Mouse (Mus musculus): ENCODE data around the gene Gm21190.
"Not testable (repeated sequence)": the region's sequence is repeated elsewhere in the genome, so short reads cannot be mapped to it uniquely, and the experiment has no call there.

Gene Gm21190

DNA sequence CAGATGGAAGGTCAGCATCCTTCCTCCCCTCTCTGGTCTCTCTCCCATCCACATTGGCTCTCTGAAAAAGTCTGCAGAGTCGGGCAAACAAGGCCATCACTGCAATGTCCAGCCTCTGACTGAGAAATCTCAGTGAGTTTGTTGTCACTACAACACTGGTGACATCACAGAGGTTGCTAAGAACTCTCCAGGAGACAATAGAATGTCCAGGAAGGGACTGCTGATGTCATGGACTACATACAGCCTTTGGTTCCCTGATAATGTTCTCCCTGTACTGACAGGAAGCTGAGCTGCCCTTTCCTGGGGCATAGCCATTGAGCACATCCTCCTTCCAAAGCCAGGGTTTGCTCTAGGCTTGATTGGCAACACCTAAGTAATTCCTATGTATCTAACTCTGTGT lies at the start of gene Gm21190:
Gene Gm21190, minus strand, starts transcription at position 101 of the 400 bp plus-strand sequence.
- not testable (repeated sequence) for DNase-seq (ENCODE audit: low spot score)

- DNase-seq (ENCODE audit: low spot score) = not testable (repeated sequence)
These were observed 48.0 kb upstream of the Gm21190 start, which contains the start of gene Gm21083 for GRCm38 (mm10) chr5:15577033-15577432. Gm21083 (plus strand) TSS chr5:15577333.

- not testable (repeated sequence) for DNase-seq (ENCODE audit: low spot score)
These were observed 44.7 kb upstream of the Gm21190 start for GRCm38 (mm10) chr5:15573735-15574134.

GRCm38 (mm10) chr5:15561425-15562264 lies 32.6 kb upstream of the Gm21190 start:
- not testable (repeated sequence) for DNase-seq (ENCODE audit: low spot score)

- not testable (repeated sequence) for DNase-seq (ENCODE audit: low spot score)
These were observed 29.6 kb upstream of the Gm21190 start for GRCm38 (mm10) chr5:15558654-15559053.

- not testable (repeated sequence) for DNase-seq (ENCODE audit: low spot score)
These were observed 20.6 kb upstream of the Gm21190 start for GRCm38 (mm10) chr5:15549606-15550005.

DNA sequence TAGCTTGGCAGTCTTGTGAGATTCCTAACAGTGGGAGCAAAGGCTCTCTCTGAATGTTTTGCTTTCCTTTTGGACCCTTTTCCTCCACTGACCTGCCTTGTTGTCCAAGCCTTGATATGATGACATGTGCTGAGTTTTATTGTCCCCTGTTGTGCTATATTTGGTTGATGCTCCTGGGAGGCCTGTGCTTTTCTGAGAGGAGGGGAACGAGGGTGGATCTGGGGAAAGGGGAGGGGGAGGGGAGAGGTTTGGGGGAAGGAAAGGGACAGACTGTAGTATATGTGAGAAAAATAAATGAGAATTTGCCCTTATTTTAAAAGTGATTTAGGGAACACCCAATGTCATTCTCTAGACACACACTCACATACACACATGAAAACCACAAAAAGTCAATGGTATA lies 20.1 kb upstream of the Gm21190 start:
- DNase-seq (ENCODE audit: low spot score) = not testable (repeated sequence)

DNA sequence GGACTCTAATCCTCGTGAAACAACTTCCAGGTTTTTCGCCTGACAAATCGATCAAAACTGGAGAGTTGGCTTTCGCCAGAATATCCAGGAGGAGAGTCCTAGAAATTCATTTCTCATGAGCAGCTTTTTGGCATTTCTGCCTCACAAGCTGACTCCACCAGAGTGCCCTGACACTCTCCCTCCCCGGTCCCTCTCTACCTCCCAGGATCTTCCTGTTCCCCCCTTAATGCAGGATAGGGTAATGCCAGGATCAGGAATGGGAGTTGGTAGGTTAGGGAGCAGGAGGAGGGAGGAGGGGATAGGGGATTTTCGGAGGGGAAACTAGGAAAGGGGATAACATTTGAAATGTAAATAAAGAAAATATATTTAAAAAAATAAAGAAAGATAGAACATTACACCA lies 19.6 kb upstream of the Gm21190 start:
- DNase-seq (ENCODE audit: low spot score) = not testable (repeated sequence)

DNA sequence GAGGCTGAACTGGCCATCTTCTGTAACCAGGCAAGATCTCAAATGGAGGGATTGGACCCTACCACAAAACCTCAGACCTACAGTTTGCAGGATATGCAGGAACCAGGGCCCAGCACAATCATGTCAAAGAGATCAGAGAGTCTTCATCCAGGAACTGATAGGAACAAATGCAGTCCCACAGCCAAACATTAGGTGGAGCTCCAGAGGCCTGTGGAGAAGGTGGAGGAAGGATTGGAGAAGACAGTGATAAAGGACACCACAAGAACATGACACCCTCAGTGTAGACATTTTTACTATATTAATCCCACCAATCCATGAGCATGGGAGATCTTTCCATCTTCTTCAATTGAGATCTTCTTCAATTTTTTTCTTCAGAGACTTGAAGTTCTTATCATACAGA lies 6.6 kb downstream of the Gm21190 start:
- DNase-seq (ENCODE audit: low spot score) = not testable (repeated sequence)

DNA sequence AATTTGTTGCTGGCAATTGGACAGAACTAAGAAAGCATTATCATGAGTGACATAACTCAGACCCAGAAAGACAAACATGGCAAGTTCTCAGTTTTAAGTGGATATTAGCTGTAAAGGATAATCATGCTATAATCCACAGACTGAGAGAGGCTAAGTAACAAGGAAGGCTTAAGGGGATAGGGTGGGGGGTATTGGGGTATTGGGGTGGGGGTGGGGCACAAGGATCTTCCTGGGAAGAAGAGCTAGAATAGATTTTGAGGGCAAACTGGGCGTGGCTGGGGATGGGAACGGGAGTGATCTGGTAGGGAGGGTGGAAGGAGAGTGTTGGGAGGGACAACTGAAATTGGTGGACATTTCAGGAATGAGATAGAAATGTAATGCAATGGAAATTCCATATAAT lies 7.0 kb downstream of the Gm21190 start:
- DNase-seq (ENCODE audit: low spot score) = not testable (repeated sequence)

- DNase-seq (ENCODE audit: low spot score) = not testable (repeated sequence)
These were observed 8.6 kb downstream of the Gm21190 start for GRCm38 (mm10) chr5:15520418-15520817.

- not testable (repeated sequence) for DNase-seq (ENCODE audit: low spot score)
These were observed 11.9 kb downstream of the Gm21190 start for GRCm38 (mm10) chr5:15517150-15517549.

- DNase-seq (ENCODE audit: low spot score) = not testable (repeated sequence)
These were observed 16.8 kb downstream of the Gm21190 start for GRCm38 (mm10) chr5:15512236-15512635.

- not testable (repeated sequence) for DNase-seq (ENCODE audit: low spot score)
These were observed 19.1 kb downstream of the Gm21190 start for GRCm38 (mm10) chr5:15509911-15510310.

- not testable (repeated sequence) for DNase-seq (ENCODE audit: low spot score)
These were observed 20.3 kb downstream of the Gm21190 start for GRCm38 (mm10) chr5:15508460-15509451.

GRCm38 (mm10) chr5:15507757-15508459 lies 21.1 kb downstream of the Gm21190 start:
- DNase-seq (ENCODE audit: low spot score) = not testable (repeated sequence)

GRCm38 (mm10) chr5:15507309-15507619 lies 21.8 kb downstream of the Gm21190 start:
- no peak for DNase-seq (ENCODE audit: low spot score)

GRCm38 (mm10) chr5:15506575-15507308 lies 22.3 kb downstream of the Gm21190 start:
- no peak for DNase-seq (ENCODE audit: low spot score)

DNA sequence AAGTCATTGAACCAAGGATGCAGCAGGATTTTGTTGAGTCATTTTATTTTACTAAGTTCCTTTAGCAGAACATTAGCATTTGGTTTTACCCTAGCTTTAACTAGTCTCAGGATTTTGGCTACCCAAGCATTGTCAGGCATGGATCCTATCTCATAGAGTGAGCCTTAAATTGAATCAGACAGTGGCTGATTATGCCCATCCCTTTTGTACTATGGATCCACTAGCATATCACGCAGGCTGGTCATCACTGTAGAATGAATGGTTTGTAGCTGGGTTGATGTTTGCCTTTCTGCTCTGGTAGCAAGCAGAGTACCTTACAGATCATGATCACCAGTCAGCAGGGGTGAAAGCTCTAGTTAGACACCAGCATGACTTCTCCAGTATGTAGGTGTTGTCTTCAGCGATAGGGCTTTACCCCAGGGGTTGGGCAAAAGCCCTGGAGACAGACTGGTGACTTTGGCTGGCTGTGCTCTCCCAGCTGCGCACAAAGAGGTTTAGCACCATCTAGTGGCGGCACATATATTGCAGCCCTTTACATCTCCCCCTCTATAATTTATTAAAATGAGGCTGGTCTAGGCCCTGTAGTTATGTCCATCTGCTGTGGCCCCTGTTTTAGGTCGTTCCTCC lies 30.1 kb downstream of the Gm21190 start:
- peak; percentile 21 for DNase-seq (ENCODE audit: low spot score)

- not testable (repeated sequence) for DNase-seq (ENCODE audit: low spot score)
These were observed 30.7 kb downstream of the Gm21190 start for GRCm38 (mm10) chr5:15498350-15498749.

DNA sequence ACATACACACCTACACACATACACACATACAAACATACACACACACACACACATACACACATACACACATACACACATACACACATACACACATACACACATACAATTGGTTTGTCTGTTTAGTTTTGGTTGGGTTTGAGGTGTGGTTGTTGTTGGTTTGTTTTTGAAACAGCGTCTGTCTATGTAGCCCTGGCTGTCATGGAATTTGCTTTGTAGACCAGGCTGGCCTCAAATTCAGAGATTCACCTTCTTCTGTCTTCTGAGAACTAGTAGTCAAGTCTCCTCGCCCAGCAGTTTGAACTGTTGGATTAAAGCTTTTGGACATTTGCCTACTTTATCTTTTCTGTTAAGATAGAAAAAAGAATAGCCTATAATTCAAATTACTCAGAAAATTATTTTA lies 38.1 kb downstream of the Gm21190 start:
- not testable (repeated sequence) for DNase-seq (ENCODE audit: low spot score)

Data from urinary bladder, postnatal 25 days (tissue).